In the genomic region with DNA sequence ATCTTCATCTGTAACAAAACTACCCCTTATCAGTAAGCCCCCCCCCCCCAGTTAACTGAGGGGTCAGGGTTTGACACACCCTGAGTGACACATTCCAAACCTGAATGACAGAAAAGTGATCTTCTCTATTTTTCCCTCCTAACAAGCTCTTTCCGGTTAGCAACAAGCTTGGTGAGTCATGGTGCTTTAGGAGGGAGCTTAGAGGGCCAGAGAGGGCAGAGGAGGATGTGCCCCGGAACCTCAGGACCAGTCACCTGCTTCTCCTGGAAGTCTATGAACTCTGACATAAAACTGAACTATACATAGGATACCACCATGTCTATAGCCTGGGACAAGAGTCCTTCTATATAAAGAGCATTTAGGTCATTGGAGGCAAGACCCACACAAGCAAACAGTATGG, we compare ENCODE assay signal across 11 mouse cellular contexts. TPM values are rescaled to one million over a fixed set of nuclear protein-coding genes. Genes with fewer than 3 reads are reported as not detected.
DNase-seq lines count a peak whose midpoint lies in the region; ATAC-seq and TF ChIP-seq lines count a peak whose summit lies in the region.
"Had no signal": no experiment of that assay in that cellular context is flagged by ENCODE, and none has a peak within 500 bp of the region (broad histone marks: within the 10 kb centered on the region; RNA-seq: fewer than 3 reads in every experiment).

No protein-coding gene starts in this region.

- no peaks in the 10 kb centered on the region for H3K9me3 ChIP-seq in hindbrain, embryonic 12.5 days (replicated peaks)
- H3K9me3 ChIP-seq in hindbrain, postnatal 0 days (ENCODE audit: low read length) = no peaks in the 10 kb centered on the region
- H3K9me3 ChIP-seq in lung, embryonic 16.5 days (ENCODE audit: control insufficient read depth, low read length) = no peaks in the 10 kb centered on the region
- H3K9me3 ChIP-seq in intestine, postnatal 0 days (ENCODE audit: control insufficient read depth) = no peaks in the 10 kb centered on the region
- no peaks in the 10 kb centered on the region for H3K9me3 ChIP-seq in stomach, postnatal 0 days (ENCODE audit: control insufficient read depth, low read length)
- H3K9me3 ChIP-seq: neural tube, embryonic 12.5 days had no signal

- DNase-seq in hindbrain, postnatal 0 days (ENCODE audit: low spot score) = no peak
- DNase-seq in lung, postnatal 14 days = no peak
- peak; percentile 23 for DNase-seq in stomach, postnatal 0 days (ENCODE audit: low spot score)
- DNase-seq in right cerebral cortex, postnatal 36 days (ENCODE audit: low spot score in 2 of 2) = no peak
- DNase-seq: cerebellum, adult 18-20 months; right cerebral cortex, postnatal 4 days had no signal

- peak overlapping the region; percentile 44; the same call in 1 of the 2 replicates for H3K27ac ChIP-seq in hindbrain, embryonic 12.5 days
- no peak overlapping the region for H3K27ac ChIP-seq in hindbrain, postnatal 0 days
- peak overlapping the region; percentile 89 for H3K27ac ChIP-seq in lung, embryonic 16.5 days (ENCODE audit: low read length)
- peak overlapping the region; percentile 36 for H3K27ac ChIP-seq in intestine, postnatal 0 days (ENCODE audit: low read depth, low read length)
- H3K27ac ChIP-seq in stomach, postnatal 0 days (replicated peaks) = peak overlapping the region; percentile 65

- TF ChIP-seq CTCF in hindbrain, postnatal 0 days (IDR thresholded peaks at IDR 0.05; ENCODE audit: low read depth) = no peak
- TF ChIP-seq CTCF in intestine, postnatal 0 days (IDR thresholded peaks at IDR 0.05; ENCODE audit: low read depth) = no peak
- TF ChIP-seq CTCF in stomach, postnatal 0 days (IDR thresholded peaks at IDR 0.05; ENCODE audit: low read depth) = no peak

- H3K4me3 ChIP-seq in hindbrain, embryonic 12.5 days = no peak overlapping the region
- no peak overlapping the region for H3K4me3 ChIP-seq in hindbrain, postnatal 0 days (ENCODE audit: low read length)
- H3K4me3 ChIP-seq in lung, embryonic 16.5 days (ENCODE audit: low read length) = no peak overlapping the region
- no peak overlapping the region for H3K4me3 ChIP-seq in intestine, postnatal 0 days (ENCODE audit: low read depth, low read length)
- H3K4me3 ChIP-seq in stomach, postnatal 0 days (ENCODE audit: low read depth, low read length) = no peak overlapping the region
- H3K4me3 ChIP-seq: neural tube, embryonic 12.5 days had no signal

- no peak overlapping the region for H3K9ac ChIP-seq in hindbrain, embryonic 12.5 days
- no peak overlapping the region for H3K9ac ChIP-seq in hindbrain, postnatal 0 days (replicated peaks; ENCODE audit: low read length)
- H3K9ac ChIP-seq in lung, embryonic 16.5 days (ENCODE audit: low read length) = no peak overlapping the region
- H3K9ac ChIP-seq in intestine, postnatal 0 days (ENCODE audit: low read depth, low read length) = no peak overlapping the region
- no peak overlapping the region for H3K9ac ChIP-seq in stomach, postnatal 0 days (ENCODE audit: low read length)
- H3K9ac ChIP-seq: neural tube, embryonic 12.5 days had no signal

- H3K4me1 ChIP-seq in hindbrain, embryonic 12.5 days = peaks cover 43% of the 10 kb centered on the region
- H3K4me1 ChIP-seq in hindbrain, postnatal 0 days (ENCODE audit: insufficient read depth, low read length) = peaks cover 27% of the 10 kb centered on the region
- H3K4me1 ChIP-seq in lung, embryonic 16.5 days (replicated peaks; ENCODE audit: control insufficient read depth, insufficient read depth, low read length) = peaks cover 53% of the 10 kb centered on the region
- H3K4me1 ChIP-seq in intestine, postnatal 0 days (replicated peaks; ENCODE audit: control insufficient read depth, insufficient read depth, low read length) = peaks cover 28% of the 10 kb centered on the region
- peaks cover 9% of the 10 kb centered on the region for H3K4me1 ChIP-seq in stomach, postnatal 0 days (replicated peaks; ENCODE audit: control insufficient read depth, insufficient read depth)

- no peak overlapping the region for H3K4me2 ChIP-seq in hindbrain, embryonic 12.5 days (replicated peaks)
- no peak overlapping the region for H3K4me2 ChIP-seq in hindbrain, postnatal 0 days (ENCODE audit: low read depth, low read length)
- no peak overlapping the region for H3K4me2 ChIP-seq in lung, embryonic 16.5 days (ENCODE audit: low read depth, low read length)
- H3K4me2 ChIP-seq in intestine, postnatal 0 days (replicated peaks; ENCODE audit: low read depth) = no peak overlapping the region
- no peak overlapping the region for H3K4me2 ChIP-seq in stomach, postnatal 0 days (replicated peaks; ENCODE audit: low read depth)
- H3K4me2 ChIP-seq: neural tube, embryonic 12.5 days had no signal

- WGBS in hindbrain, embryonic 12.5 days = 77% methylated on average over 2 of the region's 2 CpGs
- WGBS in hindbrain, postnatal 0 days = 68% methylated on average over 2 of the region's 2 CpGs
- WGBS in lung, embryonic 16.5 days = 56% methylated on average over 2 of the region's 2 CpGs
- 38% methylated on average over 2 of the region's 2 CpGs for WGBS in intestine, postnatal 0 days
- 35% methylated on average over 2 of the region's 2 CpGs for WGBS in stomach, postnatal 0 days

- H3K36me3 ChIP-seq in hindbrain, embryonic 12.5 days = no peaks in the 10 kb centered on the region
- no peaks in the 10 kb centered on the region for H3K36me3 ChIP-seq in hindbrain, postnatal 0 days (ENCODE audit: insufficient read depth, low read length)
- H3K36me3 ChIP-seq in lung, embryonic 16.5 days (ENCODE audit: control insufficient read depth, insufficient read depth, low read length) = no peaks in the 10 kb centered on the region
- no peaks in the 10 kb centered on the region for H3K36me3 ChIP-seq in intestine, postnatal 0 days (ENCODE audit: control insufficient read depth, insufficient read depth)
- H3K36me3 ChIP-seq in stomach, postnatal 0 days (ENCODE audit: control insufficient read depth, insufficient read depth, low read length) = no peaks in the 10 kb centered on the region
- H3K36me3 ChIP-seq: neural tube, embryonic 12.5 days had no signal

- ATAC-seq in hindbrain, embryonic 12.5 days (ENCODE audit: low FRiP score) = no peak
- no peak for ATAC-seq in hindbrain, postnatal 0 days
- no peak for ATAC-seq in lung, embryonic 16.5 days (ENCODE audit: low read depth)
- no peak for ATAC-seq in intestine, postnatal 0 days
- peak; percentile 46; the same call in 1 of the 2 replicates for ATAC-seq in stomach, postnatal 0 days (ENCODE audit: low FRiP score, low TSS enrichment)
- ATAC-seq: hindbrain, embryonic 16.5 days had no signal

- H3K27me3 ChIP-seq in hindbrain, embryonic 12.5 days = no peaks in the 10 kb centered on the region
- no peaks in the 10 kb centered on the region for H3K27me3 ChIP-seq in hindbrain, postnatal 0 days (ENCODE audit: insufficient read depth, low read length)
- H3K27me3 ChIP-seq in lung, embryonic 16.5 days (ENCODE audit: control insufficient read depth, insufficient read depth, low read depth, low read length) = no peaks in the 10 kb centered on the region
- H3K27me3 ChIP-seq in intestine, postnatal 0 days (replicated peaks; ENCODE audit: control insufficient read depth, insufficient read depth, low read length) = no peaks in the 10 kb centered on the region
- H3K27me3 ChIP-seq in stomach, postnatal 0 days (ENCODE audit: control insufficient read depth, insufficient read depth, low read length) = no peaks in the 10 kb centered on the region
- H3K27me3 ChIP-seq: neural tube, embryonic 12.5 days had no signal

- TF ChIP-seq EP300 in stomach, postnatal 0 days (optimal IDR thresholded peaks at IDR 0.05) = no peak

RNA-seq across cellular contexts. Expression of a gene that starts 44.6 kb away (rescaled TPM):
- 40.8 and 45.4 TPM in 2 replicates for polyA plus RNA-seq in hindbrain, embryonic 12.5 days (2016; fragmentation: Nextera tagmentation; extraction: Ambion mirVana)
- 109 and 124 TPM in 2 replicates for total RNA-seq in hindbrain, postnatal 0 days (2014; rRNA removed)
- 44.7 and 48.2 TPM in 2 replicates for polyA plus RNA-seq in hindbrain, postnatal 0 days (2015; fragmentation: Nextera tagmentation; extraction: Ambion mirVana)
- polyA plus RNA-seq in lung, embryonic 16.5 days (2015; fragmentation: Nextera tagmentation; extraction: Ambion mirVana) = 29.6 and 33.4 TPM in 2 replicates
- polyA plus RNA-seq in intestine, postnatal 0 days (2015; fragmentation: Nextera tagmentation; extraction: Ambion mirVana) = 29.6 and 35.1 TPM in 2 replicates
- 15.9 and 19.4 TPM in 2 replicates for polyA plus RNA-seq in stomach, postnatal 0 days (2015; fragmentation: Nextera tagmentation; extraction: Ambion mirVana)

RNA-seq across cellular contexts. Expression of a gene that starts 45.1 kb away (rescaled TPM):
- polyA plus RNA-seq in hindbrain, embryonic 12.5 days (2016; fragmentation: Nextera tagmentation; extraction: Ambion mirVana) = 5.0 and 6.7 TPM in 2 replicates
- 8.4 and 12.4 TPM in 2 replicates for total RNA-seq in hindbrain, postnatal 0 days (2014; rRNA removed)
- polyA plus RNA-seq in hindbrain, postnatal 0 days (2015; fragmentation: Nextera tagmentation; extraction: Ambion mirVana) = 6.8 and 7.9 TPM in 2 replicates
- polyA plus RNA-seq in lung, embryonic 16.5 days (2015; fragmentation: Nextera tagmentation; extraction: Ambion mirVana) = 11.2 and 11.3 TPM in 2 replicates
- 1.7 and 1.9 TPM in 2 replicates for polyA plus RNA-seq in intestine, postnatal 0 days (2015; fragmentation: Nextera tagmentation; extraction: Ambion mirVana)
- polyA plus RNA-seq in stomach, postnatal 0 days (2015; fragmentation: Nextera tagmentation; extraction: Ambion mirVana) = 0.69 and 0.93 TPM in 2 replicates
